15 mouse cellular contexts compared by ENCODE assay signal in the genomic region with DNA sequence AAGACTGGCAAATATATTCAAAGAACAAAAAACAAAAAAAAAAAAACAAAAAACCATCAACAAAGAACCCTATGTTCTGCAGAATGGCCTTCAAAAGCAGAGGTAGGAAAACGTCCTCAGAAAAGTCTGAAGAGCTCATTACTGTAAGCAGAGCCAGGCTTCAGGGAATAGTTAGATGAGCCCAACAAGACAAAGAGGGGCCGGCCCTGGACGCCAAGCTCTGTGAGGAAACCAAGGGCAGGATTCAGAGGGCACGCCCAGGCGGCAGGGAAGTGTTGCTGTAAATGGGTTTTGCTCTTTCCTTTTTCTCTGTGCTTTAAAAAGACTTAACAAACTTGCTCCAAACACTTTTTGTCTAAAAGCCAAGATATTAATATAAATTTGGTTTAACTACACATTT. TPM values are rescaled to one million over a fixed set of nuclear protein-coding genes. Genes with fewer than 3 reads are reported as not detected.
A peak's percentile ranks its signal among the peaks of the same experiment; 100 is the strongest.
DNase-seq lines count a peak whose midpoint lies in the region; ATAC-seq lines count a peak whose summit lies in the region.
"Had no signal": no experiment of that assay in that cellular context is flagged by ENCODE, and none has a peak within 500 bp of the region (broad histone marks: within the 10 kb centered on the region; RNA-seq: fewer than 3 reads in every experiment).

No protein-coding gene starts in this region.

- no peak overlapping the region for H3K4me2 ChIP-seq in heart, embryonic 12.5 days
- no peak overlapping the region for H3K4me2 ChIP-seq in limb, embryonic 13.5 days (replicated peaks)
- H3K4me2 ChIP-seq: hindbrain, embryonic 14.5 days; liver, embryonic 15.5 days; neural tube, embryonic 12.5 days had no signal

- H3K9me3 ChIP-seq in heart, embryonic 12.5 days (replicated peaks), result peaks cover 7% of the 10 kb centered on the region
- no peaks in the 10 kb centered on the region for H3K9me3 ChIP-seq in limb, embryonic 13.5 days
- H3K9me3 ChIP-seq in limb, embryonic 10.5 days (replicated peaks), result no peaks in the 10 kb centered on the region
- H3K9me3 ChIP-seq: heart, embryonic 10.5 days; liver, embryonic 15.5 days had no signal

- no peak overlapping the region for H3K9ac ChIP-seq in heart, embryonic 12.5 days
- no peak overlapping the region for H3K9ac ChIP-seq in limb, embryonic 13.5 days
- H3K9ac ChIP-seq: hindbrain, embryonic 14.5 days; liver, embryonic 15.5 days; neural tube, embryonic 12.5 days had no signal

- peaks cover 19% of the 10 kb centered on the region for H3K36me3 ChIP-seq in heart, embryonic 12.5 days
- peaks cover 11% of the 10 kb centered on the region for H3K36me3 ChIP-seq in limb, embryonic 13.5 days
- peaks cover 22% of the 10 kb centered on the region for H3K36me3 ChIP-seq in limb, embryonic 10.5 days

- no peak for ATAC-seq in heart, embryonic 12.5 days (ENCODE audit: insufficient number of reproducible peaks, low FRiP score)
- ATAC-seq in limb, embryonic 13.5 days (ENCODE audit: low FRiP score, low read depth), result no peak
- ATAC-seq: Patski had no signal

- no peaks in the 10 kb centered on the region for H3K27me3 ChIP-seq in heart, embryonic 12.5 days (replicated peaks)
- H3K27me3 ChIP-seq in limb, embryonic 13.5 days, result no peaks in the 10 kb centered on the region
- H3K27me3 ChIP-seq in limb, embryonic 10.5 days (ENCODE audit: low read depth, poor library complexity, severe bottlenecking), result no peaks in the 10 kb centered on the region
- H3K27me3 ChIP-seq: liver, embryonic 15.5 days; neural tube, embryonic 12.5 days; Patski had no signal

- WGBS in heart, embryonic 12.5 days, result 88% methylated on average over 5 of the region's 5 CpGs
- WGBS in limb, embryonic 13.5 days, result 76% methylated on average over 5 of the region's 5 CpGs
- WGBS in limb, embryonic 10.5 days, result 86% methylated on average over 5 of the region's 5 CpGs

- H3K4me3 ChIP-seq in heart, embryonic 12.5 days, result no peak overlapping the region
- no peak overlapping the region for H3K4me3 ChIP-seq in limb, embryonic 13.5 days
- no peak overlapping the region for H3K4me3 ChIP-seq in limb, embryonic 10.5 days
- H3K4me3 ChIP-seq: heart, embryonic 10.5 days; liver, embryonic 15.5 days; neural tube, embryonic 12.5 days had no signal

- H3K4me1 ChIP-seq in heart, embryonic 12.5 days (replicated peaks), result peaks cover 16% of the 10 kb centered on the region
- H3K4me1 ChIP-seq in limb, embryonic 13.5 days, result peaks cover 8% of the 10 kb centered on the region
- H3K4me1 ChIP-seq in limb, embryonic 10.5 days, result peaks cover 9% of the 10 kb centered on the region
- H3K4me1 ChIP-seq: neural tube, embryonic 12.5 days had no signal

- peak; percentile 42 to 61 for DNase-seq in heart, adult 18-20 months
- no peak for DNase-seq in limb, embryonic 10.5 days (ENCODE audit: low spot score)
- peak; percentile 62 to 65 for DNase-seq in adrenal gland, postnatal 36 days
- peak; percentile 49 to 58 for DNase-seq in lung, postnatal 4 days
- DNase-seq in urinary bladder, adult 18-20 months (ENCODE audit: low spot score in 2 of 2), result no peak
- DNase-seq in right cerebral cortex, adult 18-20 months, result no peak
- DNase-seq: cerebellum, adult 9-11 months; midbrain, embryonic 14.5 days had no signal

- H3K27ac ChIP-seq in heart, embryonic 12.5 days (ENCODE audit: poor library complexity, severe bottlenecking), result no peak overlapping the region
- peak overlapping the region; percentile 39; the same call in 1 of the 2 replicates for H3K27ac ChIP-seq in limb, embryonic 13.5 days
- no peak overlapping the region for H3K27ac ChIP-seq in limb, embryonic 10.5 days
- H3K27ac ChIP-seq: heart, embryonic 10.5 days; hindbrain, embryonic 14.5 days; liver, embryonic 15.5 days; neural tube, embryonic 12.5 days had no signal

RNA-seq across cellular contexts. Expression of a gene that starts 12.6 kb away (rescaled TPM):
- total RNA-seq in heart, adult 18-20 months (2021), result 10 to 100 TPM; 54.7 to 57.0 TPM
- 45.5 and 57.7 TPM in 2 replicates for polyA plus RNA-seq in heart, embryonic 12.5 days (2016; fragmentation: Nextera tagmentation; extraction: Ambion mirVana)
- polyA plus RNA-seq in limb, embryonic 13.5 days (2015; fragmentation: Nextera tagmentation; extraction: Ambion mirVana), result 65.0 and 70.3 TPM in 2 replicates
- polyA plus RNA-seq in limb, embryonic 10.5 days (2016; fragmentation: Nextera tagmentation; extraction: Ambion mirVana), result 39.8 and 44.3 TPM in 2 replicates
- total RNA-seq in adrenal gland, postnatal 36 days (2021), result 100 to 1,000 TPM in 1 of 2 experiments, 10 to 100 TPM in 1; 88.9 to 109 TPM

Comparison
In these comparisons a context has a peak if more than half of its experiments do, and no peak if none do; other contexts are left out.
1. DNase-seq: peak in heart, adult 18-20 months (2 of 2), adrenal gland, postnatal 36 days (2 of 2) and lung, postnatal 4 days (2 of 2); none in limb, embryonic 10.5 days (single experiment), urinary bladder, adult 18-20 months (0 of 2) and right cerebral cortex, adult 18-20 months (single experiment).